Comparison of ENCODE assay signal across 12 mouse cellular contexts in genomic region chrX:161723391-161723808, GRCm38 (mm10). TPM values are rescaled to one million over a fixed set of nuclear protein-coding genes. Genes with fewer than 3 reads are reported as not detected.
DNase-seq lines count a peak whose midpoint lies in the region; ATAC-seq lines count a peak whose summit lies in the region.
"Had no signal": no experiment of that assay in that cellular context is flagged by ENCODE, and none has a peak within 500 bp of the region (broad histone marks: within the 10 kb centered on the region; RNA-seq: fewer than 3 reads in every experiment).

No protein-coding gene starts in this region.

- ATAC-seq in forebrain, embryonic 14.5 days, result peak; percentile 35; the same call in 1 of the 2 replicates
- peak; percentile 53; the same call in 1 of the 2 replicates for ATAC-seq in intestine, embryonic 15.5 days

- no peaks in the 10 kb centered on the region for H3K9me3 ChIP-seq in forebrain, embryonic 14.5 days (replicated peaks; ENCODE audit: control insufficient read depth, low read length)
- no peaks in the 10 kb centered on the region for H3K9me3 ChIP-seq in intestine, embryonic 15.5 days
- H3K9me3 ChIP-seq: embryonic facial prominence, embryonic 15.5 days had no signal

- 0 out of 2 replicates have a peak, but pooled peaks cover 3% of the 10 kb centered on the region for H3K27me3 ChIP-seq in forebrain, embryonic 14.5 days (replicated peaks; ENCODE audit: control insufficient read depth, insufficient read depth, low read length)
- peaks cover 16% of the 10 kb centered on the region for H3K27me3 ChIP-seq in intestine, embryonic 15.5 days (replicated peaks)

- H3K9ac ChIP-seq in forebrain, embryonic 14.5 days (ENCODE audit: low read length), result no peak overlapping the region
- no peak overlapping the region for H3K9ac ChIP-seq in intestine, embryonic 15.5 days
- H3K9ac ChIP-seq: embryonic facial prominence, embryonic 15.5 days had no signal

- peak overlapping the region; percentile 61 for H3K27ac ChIP-seq in forebrain, embryonic 14.5 days (ENCODE audit: low read depth, low read length)
- peak overlapping the region; percentile 36; the same call in 1 of the 2 replicates for H3K27ac ChIP-seq in intestine, embryonic 15.5 days
- H3K27ac ChIP-seq: embryonic facial prominence, embryonic 15.5 days; heart, adult 2 months had no signal

- H3K4me2 ChIP-seq in forebrain, embryonic 14.5 days (ENCODE audit: low read length), result peak overlapping the region; percentile 21; the same call in 1 of the 2 replicates
- 0 out of 2 replicates have a peak overlapping the region, but pooled peaks have one; percentile 14 for H3K4me2 ChIP-seq in intestine, embryonic 15.5 days (replicated peaks)
- H3K4me2 ChIP-seq: embryonic facial prominence, embryonic 15.5 days had no signal

- no peaks in the 10 kb centered on the region for H3K4me1 ChIP-seq in forebrain, embryonic 14.5 days (ENCODE audit: control insufficient read depth, insufficient read depth, low read length)
- H3K4me1 ChIP-seq in intestine, embryonic 15.5 days (replicated peaks), result no peaks in the 10 kb centered on the region
- H3K4me1 ChIP-seq: embryonic facial prominence, embryonic 15.5 days had no signal

- no peaks in the 10 kb centered on the region for H3K36me3 ChIP-seq in forebrain, embryonic 14.5 days (ENCODE audit: control insufficient read depth, insufficient read depth, low read length)
- no peaks in the 10 kb centered on the region for H3K36me3 ChIP-seq in intestine, embryonic 15.5 days
- H3K36me3 ChIP-seq: embryonic facial prominence, embryonic 15.5 days had no signal

- H3K4me3 ChIP-seq in forebrain, embryonic 14.5 days (ENCODE audit: low read depth, low read length), result no peak overlapping the region
- no peak overlapping the region for H3K4me3 ChIP-seq in intestine, embryonic 15.5 days (replicated peaks)
- H3K4me3 ChIP-seq: embryonic facial prominence, embryonic 15.5 days; heart, adult 2 months had no signal

- 31% methylated on average over 9 of the region's 9 CpGs for WGBS in forebrain, embryonic 14.5 days
- 28% methylated on average over 9 of the region's 9 CpGs for WGBS in intestine, embryonic 15.5 days

- DNase-seq in layer of hippocampus, adult 9-11 months, result peak; percentile 14
- no peak for DNase-seq in layer of hippocampus, postnatal 10 days (ENCODE audit: low spot score in 2 of 2)
- DNase-seq in forebrain, embryonic 14.5 days (ENCODE audit: low spot score), result peak; percentile 55
- peak; percentile 50 for DNase-seq in lung, postnatal 10 days
- no peak for DNase-seq in right cerebral cortex, postnatal 25 days
- DNase-seq in spleen, postnatal 14 days (ENCODE audit: low spot score in 2 of 2), result no peak
- DNase-seq: cerebellum, adult 2 months; liver had no signal

RNA-seq across cellular contexts. Expression of gene Rai2, which starts 6.5 kb away (rescaled TPM):
- total RNA-seq in layer of hippocampus, postnatal 10 days (2021), result 10 to 100 TPM in 1 of 2 experiments, 1 to 10 TPM in 1; 9.5 to 11.4 TPM
- 14.7 and 18.5 TPM in 2 replicates for polyA plus RNA-seq in forebrain, embryonic 14.5 days (2014; fragmentation: Nextera tagmentation; extraction: Ambion mirVana)
- polyA plus RNA-seq in intestine, embryonic 15.5 days (2015; fragmentation: Nextera tagmentation; extraction: Ambion mirVana), result 10.8 TPM in 2 replicates
- total RNA-seq: monocyte, adult 5-6 weeks had no signal

Comparison
In these comparisons a context has a peak if more than half of its experiments do, and no peak if none do; other contexts are left out.
1. DNase-seq: peak in layer of hippocampus, adult 9-11 months (single experiment), forebrain, embryonic 14.5 days (single experiment) and lung, postnatal 10 days (single experiment); none in layer of hippocampus, postnatal 10 days (0 of 2), right cerebral cortex, postnatal 25 days (single experiment) and spleen, postnatal 14 days (0 of 2).